Mouse (Mus musculus) limb, embryonic 12.5 days (tissue): ENCODE measurements around the gene Hoxd11. TPM values are rescaled to one million over a fixed set of nuclear protein-coding genes. Genes with fewer than 3 reads are reported as not detected.

ENCODE experiments used
- ATAC-seq: fragments of 200-750 bp; cut with Nextera tagmentation; 2 replicates; pipeline ENCODE4 v1.8.0; 2017; ENCODE audit warnings: low read depth, moderate TSS enrichment; ENCODE audit not compliant: insufficient number of reproducible peaks, insufficient read depth, low FRiP score, low TSS enrichment
- H3K27ac ChIP-seq: fragments of 300-500 bp; sonication (generic); 2 replicates; pipeline ENCODE4 v1.5.1; 2016; ENCODE audit warnings: mild to moderate bottlenecking, moderate library complexity
- H3K27me3 ChIP-seq: fragments of 300-500 bp; sonication (generic); 2 replicates; pipeline ENCODE4 v1.6.1; 2016; ENCODE audit warnings: mild to moderate bottlenecking, moderate library complexity
- H3K36me3 ChIP-seq: fragments of 300-500 bp; sonication (generic); 2 replicates; pipeline ENCODE4 v1.6.1; 2016; ENCODE audit warnings: mild to moderate bottlenecking, moderate library complexity
- H3K4me1 ChIP-seq: fragments of 300-500 bp; sonication (generic); replicated peaks from 2 replicates; pipeline ENCODE4 v1.6.1; 2016
- H3K4me2 ChIP-seq: fragments of 300-500 bp; sonication (generic); 2 replicates; pipeline ENCODE4 v1.6.1; 2016; ENCODE audit warnings: mild to moderate bottlenecking, moderate library complexity
- H3K4me3 ChIP-seq: fragments of 300-500 bp; sonication (generic); replicated peaks from 2 replicates; pipeline ENCODE4 v1.5.1; 2016; ENCODE audit warnings: mild to moderate bottlenecking
- H3K9ac ChIP-seq: fragments of 300-500 bp; sonication (generic); replicated peaks from 2 replicates; pipeline ENCODE4 v1.6.1; 2016; ENCODE audit warnings: mild to moderate bottlenecking, moderate library complexity
- H3K9me3 ChIP-seq: fragments of 300-500 bp; sonication (generic); 2 replicates; pipeline ENCODE4 v1.6.1; 2016; ENCODE audit warnings: mild to moderate bottlenecking, moderate library complexity
- WGBS: fragments of 180-500 bp; shearing (Covaris S2); methylation state at CpG from one replicate; pipeline ENCODE4 v1.1.7; 2016; 5-methylcytosine and 5-hydroxymethylcytosine counted together
- polyA plus RNA-seq: library from polyadenylated mRNA; unstranded; fragments of >200 nt; fragmentation: Nextera tagmentation; extraction: Ambion mirVana; gene quantifications from 2 replicates; pipeline ENCODE4 v1.2.1, GENCODE M21; 2016

The Hoxd11 gene
- polyA plus RNA-seq, 1 experiment from 2014 or later = 62.0 TPM

DNA sequence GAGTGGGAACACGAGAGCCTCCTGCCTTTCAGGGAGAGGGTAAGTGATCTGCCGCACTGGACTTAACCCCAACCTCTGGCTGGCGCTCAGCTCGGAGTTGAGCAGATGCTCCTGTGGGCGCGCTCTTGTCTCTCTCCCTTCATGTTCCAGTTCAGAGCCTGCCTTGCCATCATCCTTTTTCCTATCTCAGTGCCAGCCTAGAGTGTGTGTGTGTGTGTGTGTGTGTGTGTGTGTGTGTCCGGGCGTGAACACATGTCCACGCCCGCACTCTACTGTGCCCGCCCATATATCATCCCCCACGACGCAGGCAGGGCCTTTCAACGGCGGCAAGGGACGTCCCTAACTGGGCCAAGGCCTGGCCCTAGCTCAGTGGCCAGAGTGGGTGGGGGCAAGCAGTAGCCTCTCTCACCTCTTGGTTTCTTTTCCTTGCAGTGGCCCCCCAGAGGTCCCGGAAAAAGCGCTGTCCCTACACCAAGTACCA, 4.2 kb downstream of the Hoxd11 start:
- peak overlapping the region; percentile 98 for H3K27ac ChIP-seq
- peak overlapping the region; percentile 99 for H3K9ac ChIP-seq
- ATAC-seq = no peak
- peaks cover 37% of the 10 kb centered on the region; the same call in 1 of the 2 replicates for H3K4me1 ChIP-seq
- peaks cover 13% of the 10 kb centered on the region; the same call in 1 of the 2 replicates for H3K36me3 ChIP-seq
- peak overlapping the region; percentile 74 for H3K4me2 ChIP-seq
- no peaks in the 10 kb centered on the region for H3K9me3 ChIP-seq
- WGBS = under 1% methylated on average over 18 of the region's 18 CpGs
- H3K27me3 ChIP-seq = peaks cover 52% of the 10 kb centered on the region
- H3K4me3 ChIP-seq = peak overlapping the region; percentile 90

DNA sequence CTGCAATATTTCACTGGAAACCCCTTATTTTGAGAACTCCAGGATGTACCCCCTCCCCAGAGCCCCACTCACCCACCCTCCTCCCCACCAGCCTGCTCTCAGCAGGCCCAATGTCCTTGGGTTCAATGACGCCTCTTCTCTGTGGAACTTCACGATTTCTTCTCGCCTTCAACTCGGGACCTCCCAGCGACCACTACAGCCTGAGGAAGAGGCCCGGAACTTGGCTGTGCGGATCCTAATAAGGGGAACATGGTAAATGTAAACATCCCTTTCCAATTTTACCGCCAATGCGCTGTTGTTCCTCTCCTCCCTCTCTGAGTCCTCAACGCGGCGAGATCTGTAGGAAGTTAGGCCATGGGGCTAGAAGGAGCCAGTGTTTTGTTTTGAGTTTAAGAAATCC, 4.7 kb downstream of the Hoxd11 start:
- Histone ChIP-seq H3K4me1 (peaks cover 33% of the 10 kb centered on the region; the same call in 1 of the 2 replicates), H3K9me3 (no peaks in the 10 kb centered on the region), H3K27me3 (peaks cover 55% of the 10 kb centered on the region), H3K27ac (peak overlapping the region; percentile 98), H3K9ac (peak overlapping the region; percentile 99), H3K4me2 (peak overlapping the region; percentile 74), H3K36me3 (peaks cover 13% of the 10 kb centered on the region; the same call in 1 of the 2 replicates), H3K4me3 (peak overlapping the region; percentile 90)
- under 1% methylated on average over 12 of the region's 12 CpGs for WGBS
- no peak for ATAC-seq

- H3K9ac ChIP-seq = peak overlapping the region; percentile 99
- 7% methylated on average over 4 of the region's 4 CpGs for WGBS
- peak overlapping the region; percentile 90 for H3K4me3 ChIP-seq
- peaks cover 55% of the 10 kb centered on the region for H3K27me3 ChIP-seq
- H3K27ac ChIP-seq = peak overlapping the region; percentile 98; the same call in 1 of the 2 replicates
- H3K36me3 ChIP-seq = peaks cover 13% of the 10 kb centered on the region; the same call in 1 of the 2 replicates
- H3K4me2 ChIP-seq = peak overlapping the region; percentile 74
- no peak for ATAC-seq
- no peaks in the 10 kb centered on the region for H3K9me3 ChIP-seq
- peaks cover 35% of the 10 kb centered on the region; the same call in 1 of the 2 replicates for H3K4me1 ChIP-seq
Observed at GRCm38 (mm10) chr2:74685059-74685603, 5.8 kb downstream of the Hoxd11 start.

DNA sequence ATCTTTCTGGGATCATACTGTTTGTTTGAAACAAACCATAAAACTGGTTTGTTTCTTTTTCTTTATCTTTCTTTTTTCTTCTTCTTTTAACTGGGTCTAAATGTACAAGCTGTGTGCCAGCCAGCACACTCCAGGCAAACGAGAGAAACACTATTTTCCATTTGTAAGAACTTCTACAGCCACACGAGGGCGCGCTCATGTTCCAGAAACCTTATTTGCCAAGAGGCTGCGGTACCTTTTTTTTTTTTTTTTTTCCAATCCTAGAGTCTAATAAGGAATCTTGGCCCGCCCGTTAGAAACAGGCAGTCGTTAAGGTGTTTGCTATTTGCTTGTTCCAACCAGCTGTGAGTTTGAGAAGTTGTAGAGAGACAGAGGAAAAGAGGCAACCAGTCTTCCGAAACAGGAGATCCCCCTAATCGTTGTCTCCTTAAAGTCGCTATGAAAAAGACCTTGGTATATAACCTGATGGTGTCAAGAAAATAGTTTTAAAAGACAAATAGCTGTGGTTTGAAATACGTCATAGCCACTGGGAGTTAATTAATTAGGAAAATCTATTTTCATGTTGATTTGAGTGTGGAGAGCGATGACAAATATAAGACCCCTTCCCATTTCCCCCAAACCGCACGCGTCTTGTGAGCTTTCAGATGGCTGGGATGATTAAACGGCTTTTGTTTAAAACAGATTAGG, 7.1 kb downstream of the Hoxd11 start:
- Histone ChIP-seq H3K9ac (peak overlapping the region; percentile 96), H3K36me3 (peaks cover 13% of the 10 kb centered on the region; the same call in 1 of the 2 replicates), H3K27ac (peak overlapping the region; percentile 92), H3K4me1 (peaks cover 41% of the 10 kb centered on the region), H3K4me2 (peak overlapping the region; percentile 92), H3K27me3 (peaks cover 48% of the 10 kb centered on the region), H3K4me3 (peak overlapping the region; percentile 58), H3K9me3 (no peaks in the 10 kb centered on the region)
- no peak for ATAC-seq
- WGBS = 3% methylated on average over 17 of the region's 17 CpGs

GRCm38 (mm10) chr2:74686988-74687697, 7.8 kb downstream of the Hoxd11 start:
- Histone ChIP-seq H3K4me1 (peaks cover 39% of the 10 kb centered on the region), H3K27me3 (peaks cover 45% of the 10 kb centered on the region), H3K4me2 (peak overlapping the region; percentile 92), H3K36me3 (peaks cover 14% of the 10 kb centered on the region; the same call in 1 of the 2 replicates), H3K9ac (peak overlapping the region; percentile 96), H3K4me3 (peak overlapping the region; percentile 58), H3K9me3 (no peaks in the 10 kb centered on the region), H3K27ac (peak overlapping the region; percentile 92)
- under 1% methylated on average over 27 of the region's 27 CpGs for WGBS
- ATAC-seq = no peak

DNA sequence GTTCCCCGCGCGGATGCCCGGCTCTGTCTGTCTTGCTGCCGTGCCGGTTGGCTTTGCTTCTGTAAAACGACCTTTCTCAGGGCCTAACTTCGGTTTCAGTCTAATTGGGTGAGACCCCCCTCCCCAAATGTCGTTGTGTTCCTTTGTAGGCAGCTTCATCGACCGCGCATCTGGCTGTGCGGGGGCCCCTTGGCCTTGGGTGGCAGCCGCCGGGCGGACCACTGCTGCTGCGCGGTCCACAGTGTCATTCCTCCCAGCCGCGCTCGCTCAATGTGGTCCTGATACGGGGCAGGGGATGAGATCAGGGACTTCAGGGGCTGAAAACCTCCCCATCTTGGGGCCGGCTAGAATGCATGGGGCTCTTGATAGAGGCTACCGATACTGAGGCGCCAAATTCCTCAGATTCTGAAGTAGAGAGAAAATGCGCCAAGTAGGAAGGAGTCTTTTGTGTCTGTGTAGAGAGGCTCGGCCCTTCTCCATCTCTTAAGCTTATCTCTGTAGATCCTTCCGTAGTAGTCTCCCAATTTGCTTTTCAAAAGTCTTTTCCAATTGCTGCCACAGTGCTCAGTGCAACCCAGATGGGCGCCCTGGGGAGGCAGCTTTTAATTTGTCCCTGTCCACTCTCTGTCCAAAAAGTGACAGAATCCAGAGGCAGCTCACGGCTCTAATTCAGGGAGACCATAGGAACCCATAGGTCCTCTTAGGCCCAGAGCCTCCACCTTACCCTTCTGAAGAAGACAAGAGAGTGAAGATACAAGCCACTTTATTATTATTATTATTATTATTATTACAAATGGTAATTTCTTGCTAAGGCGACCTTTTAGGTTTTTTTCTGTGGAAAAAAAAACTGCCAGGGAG, 8.6 kb downstream of the Hoxd11 start:
- H3K27me3 ChIP-seq = peaks cover 45% of the 10 kb centered on the region
- no peak for ATAC-seq
- peak overlapping the region; percentile 92 for H3K27ac ChIP-seq

GRCm38 (mm10) chr2:74688795-74689573, 9.6 kb downstream of the Hoxd11 start:
- Histone ChIP-seq H3K4me2 (peak overlapping the region; percentile 92), H3K27me3 (peaks cover 40% of the 10 kb centered on the region; the same call in 1 of the 2 replicates), H3K4me1 (peaks cover 39% of the 10 kb centered on the region), H3K27ac (peak overlapping the region; percentile 92), H3K36me3 (peaks cover 23% of the 10 kb centered on the region; the same call in 1 of the 2 replicates), H3K9me3 (no peaks in the 10 kb centered on the region), H3K9ac (peak overlapping the region; percentile 96), H3K4me3 (peak overlapping the region; percentile 58)
- 3% methylated on average over 12 of the region's 12 CpGs for WGBS
- ATAC-seq = no peak

More for the DNA sequence above, 8.6 kb downstream of the Hoxd11 start:
- Histone ChIP-seq H3K4me1 (peaks cover 39% of the 10 kb centered on the region), H3K36me3 (peaks cover 21% of the 10 kb centered on the region; the same call in 1 of the 2 replicates), H3K9me3 (no peaks in the 10 kb centered on the region), H3K9ac (peak overlapping the region; percentile 96), H3K4me2 (peak overlapping the region; percentile 92), H3K4me3 (peak overlapping the region; percentile 58)
- WGBS = 2% methylated on average over 31 of the region's 31 CpGs

- Histone ChIP-seq H3K4me3 (peak overlapping the region; percentile 58), H3K4me2 (peak overlapping the region; percentile 92), H3K36me3 (peaks cover 21% of the 10 kb centered on the region; the same call in 1 of the 2 replicates), H3K9ac (peak overlapping the region; percentile 96), H3K27ac (peak overlapping the region; percentile 92), H3K9me3 (no peaks in the 10 kb centered on the region), H3K4me1 (peaks cover 39% of the 10 kb centered on the region), H3K27me3 (peaks cover 39% of the 10 kb centered on the region; the same call in 1 of the 2 replicates)
- ATAC-seq = no peak
- WGBS = 1% methylated on average over 24 of the region's 24 CpGs
Observed at GRCm38 (mm10) chr2:74689574-74690337, 10.4 kb downstream of the Hoxd11 start.

GRCm38 (mm10) chr2:74690338-74690716, 11.0 kb downstream of the Hoxd11 start:
- H3K27ac ChIP-seq = peak overlapping the region; percentile 92
- H3K4me2 ChIP-seq = peak overlapping the region; percentile 92
- 5% methylated on average over 8 of the region's 8 CpGs for WGBS
- H3K4me1 ChIP-seq = peaks cover 45% of the 10 kb centered on the region
- H3K27me3 ChIP-seq = peaks cover 41% of the 10 kb centered on the region
- H3K9me3 ChIP-seq = no peaks in the 10 kb centered on the region
- peak overlapping the region; percentile 96 for H3K9ac ChIP-seq
- peaks cover 26% of the 10 kb centered on the region for H3K36me3 ChIP-seq
- no peak for ATAC-seq
- H3K4me3 ChIP-seq = peak overlapping the region; percentile 66
